In genomic region chr17:8372286-8373046, GRCm38 (mm10) we compare ENCODE assay signal across 8 mouse cellular contexts. TPM values are rescaled to one million over a fixed set of nuclear protein-coding genes. Genes with fewer than 3 reads are reported as not detected.
DNase-seq lines count a peak whose midpoint lies in the region; ATAC-seq and TF ChIP-seq lines count a peak whose summit lies in the region.

No protein-coding gene starts in this region.

- TF ChIP-seq POLR2A in MEL (IDR thresholded peaks at IDR 0.05; ENCODE audit: control insufficient read depth in 1 of 2, insufficient read depth in 1 of 2, low read depth in 1 of 2, low read length in 2 of 2, poor library complexity in 1 of 2): no peak

- ATAC-seq in hindbrain, embryonic 11.5 days (ENCODE audit: low FRiP score): peak; percentile 39

- H3K79me2 ChIP-seq in MEL (ENCODE audit: control insufficient read depth, insufficient read depth, low read length, poor library complexity): no peaks in the 10 kb centered on the region

- TF ChIP-seq EP300 in MEL (IDR thresholded peaks at IDR 0.05; ENCODE audit: low read depth in 1 of 2, low read length in 2 of 2): no peak

- peak; percentile 70 to 87 (median 75) for TF ChIP-seq CTCF in MEL (IDR thresholded peaks at IDR 0.05 in 2 of 3, conservative IDR thresholded peaks at IDR 0.05 in 1 of 3; ENCODE audit: control insufficient read depth in 1 of 3, insufficient read depth in 1 of 3, low read depth in 2 of 3, low read length in 3 of 3, poor library complexity in 1 of 3, severe bottlenecking in 1 of 3)

- peak overlapping the region; percentile 43 for H3K27ac ChIP-seq in MEL (ENCODE audit: control insufficient read depth, low read depth, low read length)
- peak overlapping the region; percentile 93 for H3K27ac ChIP-seq in hindbrain, embryonic 11.5 days (ENCODE audit: low read depth, low read length)

- no peaks in the 10 kb centered on the region for H3K27me3 ChIP-seq in MEL (ENCODE audit: control insufficient read depth in 1 of 2, insufficient read depth in 2 of 2, low read length in 2 of 2)
- no peaks in the 10 kb centered on the region for H3K27me3 ChIP-seq in hindbrain, embryonic 11.5 days (ENCODE audit: control insufficient read depth, insufficient read depth, low read length)

- DNase-seq in MEL (ENCODE audit: low read depth, low spot score): peak; percentile 88
- DNase-seq in cerebellum, adult 9-10 months: peak; percentile 88
- peak; percentile 75 to 92 for DNase-seq in frontal cortex, adult 2 months (ENCODE audit: extremely low spot score in 1 of 2, low spot score in 1 of 2)
- peak; percentile 91 for DNase-seq in hindbrain, embryonic 11.5 days (ENCODE audit: low spot score)
- DNase-seq in layer of hippocampus, postnatal 10 days (ENCODE audit: low spot score in 2 of 2): peak; percentile 88 to 90
- DNase-seq in lung, postnatal 10 days: peak; percentile 88
- DNase-seq in ovary, postnatal 36 days (ENCODE audit: low spot score): peak; percentile 69
- peak; percentile 84 for DNase-seq in thymus, postnatal 25 days

- peak overlapping the region; percentile 53 for H3K4me2 ChIP-seq in hindbrain, embryonic 11.5 days (replicated peaks; ENCODE audit: low read depth, low read length)

- peaks cover 0 to 1% of the 10 kb centered on the region in 2 experiments; a peak in 1 of 4 replicates for H3K36me3 ChIP-seq in MEL (ENCODE audit: control insufficient read depth in 1 of 2, insufficient read depth in 2 of 2, low read length in 2 of 2)
- no peaks in the 10 kb centered on the region for H3K36me3 ChIP-seq in hindbrain, embryonic 11.5 days (ENCODE audit: control insufficient read depth, insufficient read depth, low read length)

- peak overlapping the region; percentile 48 to 56 for H3K4me3 ChIP-seq in MEL (ENCODE audit: control insufficient read depth in 1 of 2, insufficient read depth in 1 of 2, low read depth in 2 of 2, low read length in 2 of 2)
- peak overlapping the region; percentile 18 for H3K4me3 ChIP-seq in hindbrain, embryonic 11.5 days (ENCODE audit: low read depth, low read length)

- peak; percentile 68 for TF ChIP-seq RAD21 in MEL (IDR thresholded peaks at IDR 0.05; ENCODE audit: low read depth, low read length)

- 2% methylated on average over 18 of the region's 18 CpGs for WGBS in hindbrain, embryonic 11.5 days

- H3K4me1 ChIP-seq in MEL (ENCODE audit: control insufficient read depth in 1 of 2, insufficient read depth in 2 of 2, low read length in 2 of 2): peaks cover 0 to 4% of the 10 kb centered on the region in 2 experiments; a peak in 1 of 4 replicates
- H3K4me1 ChIP-seq in hindbrain, embryonic 11.5 days (replicated peaks; ENCODE audit: control insufficient read depth, insufficient read depth, low read length): peaks cover 13% of the 10 kb centered on the region

- peak overlapping the region; percentile 73 for H3K9ac ChIP-seq in MEL (ENCODE audit: control insufficient read depth, low read depth, low read length, poor library complexity, severe bottlenecking)
- peak overlapping the region; percentile 64 for H3K9ac ChIP-seq in hindbrain, embryonic 11.5 days (ENCODE audit: low read depth, low read length)

- no peaks in the 10 kb centered on the region for H3K9me3 ChIP-seq in MEL (replicated peaks; ENCODE audit: insufficient read depth, low read length)
- no peaks in the 10 kb centered on the region for H3K9me3 ChIP-seq in hindbrain, embryonic 11.5 days (ENCODE audit: control insufficient read depth, low read length)

TF ChIP-seq in MEL, 35 proteins besides CTCF, POLR2A, EP300 and RAD21:
- TF ChIP-seq SMC3 (IDR thresholded peaks at IDR 0.05; ENCODE audit: low read depth, low read length) (peak; percentile 86), SIN3A (IDR thresholded peaks at IDR 0.05; ENCODE audit: low read length) (peak; percentile 67), MAZ (IDR thresholded peaks at IDR 0.05; ENCODE audit: low read depth, low read length) (no peak), HCFC1 (IDR thresholded peaks at IDR 0.05; ENCODE audit: low read depth, low read length) (no peak), ZNF384 (IDR thresholded peaks at IDR 0.05; ENCODE audit: low read depth, low read length) (no peak), POLR2AphosphoS2 (IDR thresholded peaks at IDR 0.05; ENCODE audit: low read length) (no peak), MAX (IDR thresholded peaks at IDR 0.05; ENCODE audit: low read length) (peak; percentile 91), USF2 (IDR thresholded peaks at IDR 0.05; ENCODE audit: borderline replicate concordance in 1 of 2, insufficient read depth in 1 of 2, low read depth in 1 of 2, low read length in 2 of 2) (no peak), POLR2AphosphoS5 (IDR thresholded peaks at IDR 0.05; ENCODE audit: borderline replicate concordance, low read depth, low read length) (no peak), MAFK (IDR thresholded peaks at IDR 0.05; ENCODE audit: borderline replicate concordance, low read depth, low read length) (no peak), MYC (IDR thresholded peaks at IDR 0.05; ENCODE audit: low read depth, low read length) (peak; percentile 99), TBP (IDR thresholded peaks at IDR 0.05; ENCODE audit: low read depth, low read length) (peak; percentile 54; the same call in 1 of the 2 replicates), USF1 (IDR thresholded peaks at IDR 0.05; ENCODE audit: low read depth, low read length) (peak; percentile 59; the same call in 1 of the 2 replicates), ELF1 (IDR thresholded peaks at IDR 0.05; ENCODE audit: low read depth, low read length) (no peak), BHLHE40 (IDR thresholded peaks at IDR 0.05; ENCODE audit: borderline replicate concordance, low read depth, low read length) (no peak), GABPA (IDR thresholded peaks at IDR 0.05; ENCODE audit: low read depth, low read length) (no peak), TAL1 (IDR thresholded peaks at IDR 0.05; ENCODE audit: low read length) (no peak), CHD2 (IDR thresholded peaks at IDR 0.05; ENCODE audit: low read length) (no peak), MXI1 (IDR thresholded peaks at IDR 0.05; ENCODE audit: low read depth, low read length) (peak; percentile 93)

RNA-seq across cellular contexts. Expression of gene T2, which starts 16.7 kb away (rescaled TPM):
- total RNA-seq in MEL (2012; rRNA removed): not detected in 2 replicates
- polyA plus RNA-seq in MEL (2012; ENCODE audit: insufficient read depth in 1 of 2, insufficient read length in 2 of 2, low read depth in 1 of 2, low replicate concordance in 2 of 2, missing spikeins in 1 of 2): under 1 TPM in 1 of 2 experiments, not detected in 1; 0.15 TPM
- 1.1 and 1.5 TPM in 2 replicates for polyA plus RNA-seq in frontal cortex, adult 2 months (2012; rRNA removed)
- 0.53 and 0.59 TPM in 2 replicates for polyA plus RNA-seq in hindbrain, embryonic 11.5 days (2014; fragmentation: Nextera tagmentation; extraction: Ambion mirVana)
- total RNA-seq in layer of hippocampus, postnatal 10 days (2021): under 1 TPM; 0.87 to 0.89 TPM

RNA-seq across cellular contexts. Expression of gene Prr18, which starts 35.2 kb away (rescaled TPM):
- 0.03 and 0.04 TPM in 2 replicates for total RNA-seq in MEL (2012; rRNA removed)
- under 1 TPM in 1 of 2 experiments, not detected in 1; 0.10 TPM for polyA plus RNA-seq in MEL (2012; ENCODE audit: insufficient read depth in 1 of 2, insufficient read length in 2 of 2, low read depth in 1 of 2, low replicate concordance in 2 of 2, missing spikeins in 1 of 2)
- 23.2 and 27.8 TPM in 2 replicates for polyA plus RNA-seq in frontal cortex, adult 2 months (2012; rRNA removed)
- 1.5 TPM in 2 replicates for polyA plus RNA-seq in hindbrain, embryonic 11.5 days (2014; fragmentation: Nextera tagmentation; extraction: Ambion mirVana)
- 10 to 100 TPM in 1 of 2 experiments, 1 to 10 TPM in 1; 9.3 to 11.1 TPM for total RNA-seq in layer of hippocampus, postnatal 10 days (2021)

Comparison
In these comparisons a context has a peak if more than half of its experiments do, and no peak if none do; other contexts are left out.
1. Peak in every context shown above with its lines: DNase-seq, ATAC-seq, H3K4me3 ChIP-seq and H3K27ac ChIP-seq.